Mouse (Mus musculus) embryonic stem cell, embryonic (primary cell): Measurements from ENCODE around the gene Gadd45g.

ENCODE experiments used
- CTCF ChIA-PET, 4 experiments: fragments of 300-600 bp in 2 of 4; fragments of 350-600 bp in 2 of 4; sonication (Branson Sonifier 250); formaldehyde crosslinking; loops; one replicate each; lab custom pipeline; 2022; ENCODE audit warnings: inconsistent platforms in 2 of 4; lab: Charles Lee
- POLR2A ChIA-PET, 4 experiments: fragments of 300-600 bp in 2 of 4; fragments of 350-600 bp in 2 of 4; sonication (Branson Sonifier 250); formaldehyde crosslinking; loops; one replicate each; lab custom pipeline; 2022; ENCODE audit warnings: antibody characterized with exemption in 4 of 4, inconsistent platforms in 1 of 4; lab: Charles Lee

Gene Gadd45g

DNA sequence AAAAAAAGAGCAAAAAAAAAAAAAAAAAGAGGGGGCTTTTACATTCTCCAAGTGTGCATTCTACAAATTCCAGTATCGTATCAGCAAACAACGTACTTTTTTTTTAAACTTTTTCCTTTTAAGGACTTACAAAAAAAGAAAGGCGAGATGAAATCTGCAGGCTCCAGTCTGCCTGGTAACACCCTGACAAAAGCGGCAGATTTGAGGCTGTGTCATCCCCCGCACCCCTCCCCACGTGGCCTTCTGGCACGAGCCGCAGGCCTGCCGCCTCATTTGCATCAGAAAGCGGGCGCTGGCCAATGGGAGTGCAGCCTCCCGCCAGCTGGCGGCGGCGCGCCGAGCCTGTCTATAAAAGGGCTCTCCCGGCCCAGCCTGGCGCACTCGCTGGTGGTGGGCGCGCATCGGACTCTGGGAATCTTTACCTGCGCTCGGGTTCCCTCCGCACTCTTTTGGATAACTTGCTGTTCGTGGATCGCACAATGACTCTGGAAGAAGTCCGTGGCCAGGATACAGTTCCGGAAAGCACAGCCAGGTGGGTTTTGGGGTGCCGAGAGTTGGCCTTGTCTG lies at the start of gene Gadd45g:
TSS of gene Gadd45g (plus strand) at position 378 of the 567 bp plus-strand sequence.
- CTCF ChIA-PET, result interaction anchor here in 2 of 4 experiments (0.5 to 3.8 kb wide), 5 partner anchors 75 to 407 kb away, joined by 3 to 38 read pairs (median 12); no protein-coding TSS in a partner anchor
- POLR2A ChIA-PET, result interaction anchor here (0.6 to 7.5 kb wide), 39 partner anchors 12 to 831 kb away, joined by 3 to 119 read pairs (median 4); partner anchors contain the start of gene Secisbp2 (in 1 of the 4)

DNA sequence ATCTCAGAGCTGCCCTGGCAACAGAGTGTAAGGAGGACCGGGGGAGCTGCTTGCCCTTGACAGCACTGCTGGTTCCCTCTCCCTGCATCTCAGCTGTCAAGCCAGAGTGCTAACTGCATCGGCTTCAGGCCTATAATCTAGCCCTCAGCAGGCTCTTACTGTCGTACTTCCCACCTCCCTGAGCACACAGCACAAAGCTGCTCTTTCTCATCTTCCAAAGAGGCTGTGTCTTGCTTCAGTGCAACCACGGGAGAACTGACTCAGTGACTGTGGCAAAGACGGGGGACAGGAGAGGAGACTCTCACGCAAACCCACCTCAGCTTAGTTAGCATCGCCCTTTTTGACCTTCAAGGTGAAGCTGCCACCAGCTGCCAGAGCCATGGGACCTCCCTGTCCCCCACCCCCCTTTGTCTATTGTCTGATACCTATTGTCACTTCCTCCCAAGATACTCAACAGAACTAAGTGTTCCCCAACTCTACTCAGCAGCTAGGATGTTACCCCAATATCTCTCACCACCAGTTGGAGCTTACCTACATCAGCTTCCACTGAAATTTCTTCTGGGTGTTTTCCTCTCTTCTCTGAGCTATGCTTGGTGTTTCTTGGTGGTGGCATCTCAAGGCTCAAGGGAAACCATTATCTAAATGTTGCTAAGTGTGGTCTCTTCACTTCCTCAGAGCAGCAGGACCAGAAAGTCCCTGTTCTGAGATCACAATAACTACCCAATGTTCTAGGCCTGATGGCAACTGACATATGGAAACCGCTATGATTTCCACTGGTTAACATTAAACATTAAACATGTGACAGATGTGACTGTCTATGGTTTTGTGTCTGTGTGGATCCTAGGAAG lies 48.4 kb upstream of the Gadd45g start:
- ChIA-PET CTCF (interaction anchor here in 2 of 4 experiments (0.5 to 1.2 kb wide), 4 partner anchors 10 to 857 kb away, joined by 3 to 11 read pairs (median 4); no protein-coding TSS in a partner anchor), POLR2A (interaction anchor here in 3 of 4 experiments (0.6 to 1.7 kb wide), 7 partner anchors 10 to 177 kb away, joined by 3 to 7 read pairs (median 4); no protein-coding TSS in a partner anchor)

DNA sequence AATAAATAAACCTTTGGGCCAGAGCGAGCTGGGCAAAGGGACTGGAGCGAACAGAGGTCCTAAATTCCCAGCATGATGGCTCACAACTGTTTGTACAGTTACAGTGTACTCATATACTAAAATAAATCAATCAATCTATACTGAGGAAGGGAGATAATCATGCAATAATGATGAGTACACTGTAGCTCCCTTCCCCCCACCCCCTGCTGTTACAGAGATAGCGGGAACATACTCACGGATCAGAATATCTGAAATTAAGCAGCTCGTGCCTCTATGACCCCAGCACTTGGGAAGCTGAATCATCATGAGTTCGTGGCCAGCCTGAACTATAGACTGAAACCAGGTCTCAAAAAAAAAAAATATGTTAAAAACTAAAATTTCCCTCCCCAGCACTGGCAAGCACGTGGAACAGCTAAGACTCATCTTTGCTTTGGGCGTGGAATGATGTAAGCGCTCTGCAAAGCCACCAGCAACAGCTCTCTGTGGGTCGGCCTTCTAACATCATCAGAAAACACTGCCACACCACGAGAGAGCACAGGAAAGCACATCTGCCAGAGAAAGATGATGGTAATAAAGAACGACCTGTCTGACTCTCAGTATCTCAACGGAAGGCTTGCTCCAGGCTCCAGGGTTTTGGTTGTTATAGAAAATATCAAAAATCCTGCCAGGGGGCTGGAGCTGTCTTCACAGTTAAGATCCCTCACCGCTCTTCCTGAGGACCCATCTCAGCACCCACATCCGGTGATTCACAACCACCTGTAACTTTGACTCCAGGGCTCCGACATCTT lies 46.5 kb upstream of the Gadd45g start:
- CTCF ChIA-PET, result no interaction called here
- POLR2A ChIA-PET, result interaction anchor here in 3 of 4 experiments (0.6 to 0.7 kb wide), 3 partner anchors 178 to 1105 kb away, joined by 3 read pairs; no protein-coding TSS in a partner anchor

- ChIA-PET POLR2A (interaction anchor here in 1 of 4 experiments (0.7 kb wide), 1 partner anchor 1104 kb away, joined by 3 read pairs; no protein-coding TSS in a partner anchor), CTCF (no interaction called here)
Measured at GRCm38 (mm10) chr13:51800921-51801320, 45.6 kb upstream of the Gadd45g start.

GRCm38 (mm10) chr13:51805634-51806033 lies 40.8 kb upstream of the Gadd45g start:
- ChIA-PET CTCF (no interaction called here), POLR2A (interaction anchor here in 1 of 4 experiments (1.1 kb wide), 1 partner anchor 154 kb away, joined by 3 read pairs; the partner anchor contains the start of gene Secisbp2)

GRCm38 (mm10) chr13:51806220-51806619 lies 40.3 kb upstream of the Gadd45g start:
- POLR2A ChIA-PET, result interaction anchor here in 1 of 4 experiments (1.1 kb wide), 1 partner anchor 155 kb away, joined by 3 read pairs; the partner anchor contains the start of gene Secisbp2
- CTCF ChIA-PET, result no interaction called here

GRCm38 (mm10) chr13:51808141-51808540 lies 38.3 kb upstream of the Gadd45g start:
- ChIA-PET CTCF (interaction anchor here in 3 of 4 experiments (0.6 to 1.2 kb wide), 4 partner anchors 11 to 771 kb away, joined by 3 to 4 read pairs (median 3); no protein-coding TSS in a partner anchor), POLR2A (interaction anchor here in 3 of 4 experiments (0.6 to 2.0 kb wide), 8 partner anchors 10 to 157 kb away, joined by 3 to 5 read pairs (median 3); partner anchors contain the start of gene Secisbp2 (in 1 of the 3))

GRCm38 (mm10) chr13:51813621-51814615 lies 32.6 kb upstream of the Gadd45g start:
- ChIA-PET CTCF (interaction anchor here in 1 of 4 experiments (0.6 kb wide), 1 partner anchor 781 kb away, joined by 4 read pairs; no protein-coding TSS in a partner anchor), POLR2A (interaction anchor here in 1 of 4 experiments (1.1 kb wide), 1 partner anchor 163 kb away, joined by 3 read pairs; the partner anchor contains the start of gene Secisbp2)

DNA sequence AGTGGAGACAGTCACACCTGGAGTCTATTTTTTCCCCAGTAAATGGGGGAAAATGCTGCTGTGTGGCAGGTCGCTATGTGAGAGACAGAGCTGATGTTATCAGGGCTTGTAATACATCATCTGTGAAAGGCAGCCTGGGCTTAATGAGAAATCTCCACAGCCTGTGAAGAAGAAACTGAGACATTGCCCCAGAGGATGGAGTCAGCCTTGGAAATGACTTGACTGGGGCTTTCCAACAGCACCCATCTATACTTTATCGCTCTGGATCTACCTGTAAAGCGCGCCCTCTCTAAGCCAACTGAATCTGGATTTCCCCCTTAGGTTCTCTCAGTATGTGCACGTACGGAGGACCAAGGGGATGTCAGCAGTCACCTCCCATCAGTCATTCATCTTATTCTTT lies 31.8 kb upstream of the Gadd45g start:
- CTCF ChIA-PET, result interaction anchor here in 1 of 4 experiments (0.6 kb wide), 1 partner anchor 780 kb away, joined by 4 read pairs; no protein-coding TSS in a partner anchor

DNA sequence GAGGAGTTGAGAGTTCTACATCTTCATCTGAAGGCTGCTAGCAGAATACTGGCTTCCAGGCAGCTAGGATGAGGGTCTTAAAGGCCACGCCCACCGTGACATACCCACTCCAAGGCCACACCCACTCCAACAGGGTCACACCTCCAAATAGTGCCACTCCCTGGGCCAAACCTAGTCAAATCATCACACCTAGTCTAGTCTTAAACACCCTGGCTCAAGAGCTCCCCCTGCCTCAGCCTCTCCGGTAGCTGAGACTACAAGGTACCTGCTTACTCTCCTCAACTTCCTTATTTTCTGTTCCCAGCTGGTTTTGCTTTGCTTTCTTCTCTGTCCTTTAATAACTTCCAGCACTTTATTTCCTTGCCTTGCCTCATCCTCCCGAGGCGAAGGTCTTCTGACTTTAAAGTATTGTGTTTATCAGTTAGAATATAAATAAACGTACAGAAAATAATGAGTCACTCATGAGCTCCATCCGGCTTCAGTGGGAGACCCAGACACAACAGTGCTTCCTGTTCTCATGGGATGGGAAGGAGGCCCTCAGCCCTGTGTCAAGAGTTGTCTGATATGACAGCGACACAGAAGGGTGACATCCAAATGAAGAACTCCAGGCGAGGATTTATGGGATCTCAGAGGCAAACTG lies 30.5 kb upstream of the Gadd45g start:
- POLR2A ChIA-PET, result interaction anchor here in 1 of 4 experiments (0.7 kb wide), 1 partner anchor 985 kb away, joined by 3 read pairs; no protein-coding TSS in a partner anchor
- CTCF ChIA-PET, result interaction anchor here (0.5 to 2.2 kb wide), 8 partner anchors 9 to 788 kb away, joined by 3 to 8 read pairs (median 3); partner anchors contain the start of gene Secisbp2 (in 1 of the 4)

More for the DNA sequence above, 31.8 kb upstream of the Gadd45g start:
- POLR2A ChIA-PET, result no interaction called here

GRCm38 (mm10) chr13:51816559-51817041 lies 29.9 kb upstream of the Gadd45g start:
- ChIA-PET POLR2A (no interaction called here), CTCF (interaction anchor here (0.5 to 2.2 kb wide), 8 partner anchors 9 to 788 kb away, joined by 3 to 8 read pairs (median 3); partner anchors contain the start of gene Secisbp2 (in 1 of the 4))

DNA sequence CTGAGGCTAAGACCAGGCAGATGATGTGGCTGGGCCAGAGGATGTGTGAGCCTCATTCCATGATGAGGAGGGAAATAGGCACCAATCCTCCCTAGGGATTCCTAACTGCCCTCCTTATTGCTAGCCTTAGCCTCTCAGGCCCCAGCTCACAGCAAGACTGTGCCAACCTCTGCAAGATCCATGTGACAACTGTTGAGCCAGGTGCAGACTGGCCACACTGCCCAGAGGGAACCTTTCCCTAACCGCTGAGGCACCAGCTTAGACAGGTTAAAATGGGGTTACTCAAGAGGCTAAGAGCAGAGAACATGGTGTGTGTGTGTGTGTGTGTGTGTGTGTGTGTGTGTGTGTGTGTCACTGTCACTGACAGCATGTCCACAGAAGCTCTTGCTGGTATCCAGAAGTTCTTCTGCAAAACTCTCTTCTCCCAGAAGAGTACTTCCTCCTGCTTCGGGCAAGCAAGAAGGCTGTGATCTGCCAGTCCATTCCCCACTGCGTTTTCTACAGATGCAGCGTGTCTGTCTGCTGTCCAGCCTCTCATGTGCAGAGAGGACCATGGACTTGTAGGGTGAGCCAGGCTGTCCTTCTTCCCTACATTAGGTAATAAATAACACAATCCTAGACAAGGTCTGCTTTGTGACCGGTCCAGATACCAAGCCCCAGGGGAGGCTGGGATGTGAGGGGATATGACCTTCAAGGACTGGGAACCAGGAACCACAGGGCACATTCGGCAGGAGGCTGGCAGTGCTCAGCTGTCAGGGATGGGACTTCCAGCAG lies 28.1 kb upstream of the Gadd45g start:
- ChIA-PET CTCF (interaction anchor here in 3 of 4 experiments (0.6 to 1.3 kb wide), 4 partner anchors 10 to 870 kb away, joined by 3 to 4 read pairs (median 3); no protein-coding TSS in a partner anchor), POLR2A (interaction anchor here in 2 of 4 experiments (0.5 to 0.6 kb wide), 3 partner anchors 66 to 168 kb away, joined by 3 to 4 read pairs (median 3); no protein-coding TSS in a partner anchor)

GRCm38 (mm10) chr13:51818944-51819326 lies 27.5 kb upstream of the Gadd45g start:
- ChIA-PET POLR2A (interaction anchor here in 1 of 4 experiments (0.5 kb wide), 1 partner anchor 169 kb away, joined by 4 read pairs; no protein-coding TSS in a partner anchor), CTCF (interaction anchor here in 1 of 4 experiments (1.3 kb wide), 1 partner anchor 9 kb away, joined by 3 read pairs; no protein-coding TSS in a partner anchor)

DNA sequence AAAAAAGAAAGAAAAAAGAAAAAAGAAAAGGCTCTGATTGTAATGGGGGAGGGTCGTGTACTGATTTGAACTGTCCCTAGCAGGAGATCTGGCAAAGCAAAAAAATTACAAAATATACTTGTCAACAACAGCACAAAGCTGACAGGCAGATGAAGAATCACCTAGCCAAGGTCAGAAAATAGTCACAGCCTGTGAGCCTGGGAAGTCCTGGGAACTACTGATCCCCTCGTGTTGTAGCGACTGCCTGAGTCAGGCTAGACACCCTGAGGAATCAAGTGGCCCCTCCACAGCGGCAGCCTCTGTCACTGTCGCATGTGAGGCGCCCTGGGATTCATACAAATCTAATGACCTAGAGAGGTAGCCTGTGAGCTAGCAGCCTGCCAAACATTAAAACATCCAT lies 27.1 kb upstream of the Gadd45g start:
- ChIA-PET CTCF (interaction anchor here in 1 of 4 experiments (1.3 kb wide), 1 partner anchor 9 kb away, joined by 3 read pairs; no protein-coding TSS in a partner anchor), POLR2A (interaction anchor here in 2 of 4 experiments (0.8 to 1.2 kb wide), 2 partner anchors 13 to 129 kb away, joined by 3 read pairs; no protein-coding TSS in a partner anchor)

DNA sequence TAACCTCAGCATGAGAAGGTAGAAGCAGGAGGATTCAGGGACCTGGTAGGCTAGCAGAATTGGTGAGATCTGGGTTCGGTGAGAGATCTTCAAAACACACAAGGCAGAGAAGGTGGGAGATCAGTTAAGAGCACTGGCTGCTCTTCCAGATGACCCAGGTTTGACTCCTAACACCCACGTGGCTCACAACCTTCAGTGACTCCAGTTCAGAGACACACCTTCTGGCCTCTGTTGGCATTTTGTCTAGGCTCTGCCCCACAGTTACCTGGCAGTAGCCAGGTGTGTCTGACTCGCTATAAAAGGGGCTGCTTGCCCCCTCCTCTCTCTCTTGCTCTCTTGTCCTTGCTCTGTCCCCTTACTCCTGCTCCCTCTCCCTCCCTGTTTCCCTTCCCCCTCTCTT lies 24.5 kb upstream of the Gadd45g start:
- POLR2A ChIA-PET, result no interaction called here
- CTCF ChIA-PET, result no interaction called here
